Mouse (Mus musculus) spleen, postnatal 0 days (tissue): ENCODE data around the gene Gm813. TPM values are rescaled to one million over a fixed set of nuclear protein-coding genes. Genes with fewer than 3 reads are reported as not detected.

Experiments
- polyA plus RNA-seq: library from polyadenylated mRNA; unstranded; fragments of >200 nt; fragmentation: Nextera tagmentation; extraction: Ambion mirVana; gene quantifications from 2 replicates; pipeline ENCODE4 v1.2.1, GENCODE M21; 2015

Gm813 gene
- polyA plus RNA-seq, result not detected in 2 replicates

GRCm38 (mm10) chr16:58616878-58617277, at the start of gene Gm813:
Gene Gm813 (minus strand): TSS chr16:58616978.

DNA sequence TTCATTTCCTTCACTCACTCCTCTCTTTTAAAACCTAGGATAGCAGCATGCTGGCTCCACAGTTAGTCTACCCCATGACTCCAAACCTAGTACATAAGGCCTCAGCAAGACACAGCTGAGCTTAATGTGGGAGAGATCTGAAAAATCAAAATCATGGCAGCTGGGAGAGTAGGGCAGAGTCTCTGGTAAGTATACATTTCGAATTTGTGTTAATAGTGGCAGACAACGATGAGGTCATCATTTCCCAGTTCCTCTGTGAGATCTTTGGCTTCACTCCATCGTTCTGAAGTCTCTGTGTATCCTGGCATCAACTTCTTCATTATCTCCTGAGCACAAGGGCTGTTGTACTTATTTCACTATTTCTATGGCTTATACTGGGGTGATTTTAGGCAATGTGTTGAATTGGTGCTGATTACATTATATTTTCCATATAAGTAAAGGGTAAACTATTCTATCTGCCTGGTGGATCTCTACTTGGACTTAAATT, 22.0 kb upstream of the Gm813 start, which contains the start of gene E330017A01Rik:
TSS of gene E330017A01Rik (minus strand) at position 51 of the 487 bp plus-strand sequence.

Other genes with a start within 250 kb of the Gm813 start
- gene Dcbld2, start 208.5 kb downstream of the Gm813 start, polyA plus RNA-seq, result 3.1 and 3.8 TPM in 2 replicates
- gene St3gal6, start 92.7 kb downstream of the Gm813 start, polyA plus RNA-seq, result 27.5 and 35.1 TPM in 2 replicates
- not detected in 2 replicates for gene E330017A01Rik, start 21.8 kb upstream of the Gm813 start, polyA plus RNA-seq
- gene Cpox, start 53.3 kb upstream of the Gm813 start, polyA plus RNA-seq, result 261 and 338 TPM in 2 replicates
- 0.14 and 0.21 TPM in 2 replicates for gene Gpr15, start 102.1 kb upstream of the Gm813 start, polyA plus RNA-seq
- 33.5 and 37.6 TPM in 2 replicates for gene Cldnd1, start 110.9 kb upstream of the Gm813 start, polyA plus RNA-seq
- gene Olfr172, start 146.2 kb upstream of the Gm813 start, polyA plus RNA-seq, result not detected in 2 replicates
- not detected in 2 replicates for gene Olfr173, start 183.3 kb upstream of the Gm813 start, polyA plus RNA-seq
- gene Olfr175-ps1, start 209.8 kb upstream of the Gm813 start, polyA plus RNA-seq, result not detected in 2 replicates